Mouse (Mus musculus) heart, postnatal 14 days (tissue): ENCODE data around the gene Hist1h4f. TPM values are rescaled to one million over a fixed set of nuclear protein-coding genes. Genes with fewer than 3 reads are reported as not detected.
"Not testable (repeated sequence)": the region's sequence is repeated elsewhere in the genome, so short reads cannot be mapped to it uniquely, and the experiment has no call there.

ENCODE experiments used
- DNase-seq, 2 experiments: peaks; one replicate each; pipeline ENCODE4 v3.0.0; 2021 to 2022
- intact Hi-C: fragments of 180-260 bp; cut with DNase I; formaldehyde crosslinking; loops from one replicate; pipeline ENCODE4 v1.15.1; 2025
- total RNA-seq, 2 experiments: library from RNA; stranded (reverse); gene quantifications; 2 replicates each; pipeline ENCODE4 v1.2.3; 2021

Gene Hist1h4f
- total RNA-seq, 2 experiments from 2014 or later: 106 to 209 TPM

DNA sequence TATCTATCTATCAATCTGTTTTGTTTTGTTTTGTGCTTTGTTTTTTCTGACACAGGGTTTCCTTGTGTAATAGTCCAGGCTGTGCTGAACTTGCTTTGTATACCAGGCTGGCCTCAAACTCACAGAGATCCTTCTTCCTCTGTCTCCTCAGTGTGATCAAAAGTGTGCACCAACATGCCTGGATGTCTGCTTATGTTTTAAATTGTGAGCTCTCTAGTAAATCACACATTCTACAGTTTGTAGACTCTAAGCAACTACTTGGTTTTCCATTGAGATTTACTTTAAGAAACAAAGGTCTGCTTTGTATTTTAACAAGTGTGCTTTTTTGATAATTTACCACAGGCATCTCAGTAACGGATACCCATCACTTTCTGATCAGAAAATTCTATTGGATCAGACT lies 26.4 kb upstream of the Hist1h4f start:
- DNase-seq: no peak
- intact Hi-C loops: no loop called here

DNA sequence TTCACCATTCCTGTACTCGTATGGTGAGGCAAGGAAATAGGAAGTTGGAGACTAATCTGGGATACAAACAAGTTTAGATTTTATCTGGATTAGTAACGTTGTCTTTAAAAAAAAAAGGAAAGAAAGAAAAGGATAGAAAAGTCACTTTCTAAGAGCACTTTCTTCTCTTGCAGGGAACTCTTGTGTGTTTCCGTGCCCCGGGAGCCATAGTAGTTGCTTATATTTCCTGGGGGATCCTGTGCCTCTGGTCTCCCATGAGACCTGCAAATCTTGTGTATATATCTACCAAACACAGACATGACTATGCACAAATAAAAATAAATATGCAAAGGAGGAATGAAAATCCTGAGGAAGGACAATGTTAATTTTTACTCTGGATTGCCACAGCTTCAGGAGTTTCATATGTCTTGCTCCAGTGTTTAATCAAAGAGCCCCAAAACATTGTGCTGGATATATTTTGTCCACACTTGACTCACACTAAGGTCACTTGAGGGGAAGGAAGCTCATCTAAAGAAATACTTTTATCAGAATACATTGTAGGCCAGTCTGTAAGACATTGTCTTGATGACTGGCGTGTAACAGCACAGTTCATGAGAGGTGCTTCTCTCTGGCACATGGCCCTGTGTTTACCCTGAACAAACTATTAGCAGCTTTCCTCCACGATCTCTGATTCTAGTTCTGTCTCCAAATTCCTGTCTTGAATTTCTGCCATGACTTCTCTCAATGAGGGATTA lies 25.6 kb upstream of the Hist1h4f start:
- no peak for DNase-seq
- intact Hi-C loops: no loop called here

DNA sequence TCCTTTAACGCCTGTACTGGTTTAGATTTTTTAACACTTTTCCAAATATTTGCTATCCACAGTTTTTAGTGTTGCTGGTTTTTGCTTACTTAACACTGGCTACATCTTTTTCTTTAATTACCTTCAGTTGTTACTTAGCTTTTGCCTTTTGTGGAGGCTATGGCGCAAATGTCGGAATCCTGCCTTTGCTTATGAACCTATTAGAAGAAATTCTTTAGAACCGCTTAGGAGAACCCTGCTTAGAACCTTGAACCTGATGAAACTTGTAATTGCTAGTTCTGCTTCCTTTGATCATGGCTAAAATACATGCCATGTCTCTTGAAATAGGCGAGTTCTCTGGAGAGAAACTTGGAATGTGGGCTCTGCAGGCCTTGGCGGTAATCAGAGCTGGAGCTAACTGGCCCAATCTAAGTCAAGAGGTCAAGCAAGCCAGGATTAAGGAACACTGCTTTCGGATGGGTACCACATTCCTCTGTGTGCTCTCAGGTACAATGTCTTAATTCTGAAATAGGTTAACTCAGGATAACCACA lies 25.0 kb upstream of the Hist1h4f start:
- DNase-seq: no peak

DNA sequence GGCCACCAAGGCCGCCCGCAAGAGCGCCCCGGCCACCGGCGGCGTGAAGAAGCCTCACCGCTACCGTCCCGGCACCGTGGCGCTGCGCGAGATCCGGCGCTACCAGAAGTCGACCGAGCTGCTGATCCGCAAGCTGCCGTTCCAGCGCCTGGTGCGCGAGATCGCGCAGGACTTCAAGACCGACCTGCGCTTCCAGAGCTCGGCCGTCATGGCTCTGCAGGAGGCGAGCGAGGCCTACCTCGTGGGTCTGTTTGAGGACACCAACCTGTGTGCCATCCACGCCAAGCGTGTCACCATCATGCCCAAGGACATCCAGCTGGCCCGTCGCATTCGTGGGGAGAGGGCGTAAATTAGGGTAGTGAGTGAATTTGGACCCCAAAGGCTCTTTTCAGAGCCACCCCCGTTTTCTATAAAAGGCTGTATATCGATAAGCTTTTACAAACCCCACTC lies 24.4 kb upstream of the Hist1h4f start:
- DNase-seq, intact Hi-C loops: not testable (repeated sequence)

More for the DNA sequence above, 25.0 kb upstream of the Hist1h4f start:
- intact Hi-C loops: no loop called here

- intact Hi-C loops: no loop called here
- peak in 1 of 2 experiments; percentile 44 for DNase-seq
Observed at GRCm38 (mm10) chr13:23575271-23575851, 23.9 kb upstream of the Hist1h4f start, which contains the start of gene Hist1h3d. Gene Hist1h3d, plus strand, starts transcription at chr13:23575763.

- intact Hi-C loops: loop anchor here (5.0 kb wide), 1 partner anchor 1537 kb away; the partner anchor contains the start of genes Hist1h2ah and Hist1h2bk
- DNase-seq: not testable (repeated sequence)
Observed at GRCm38 (mm10) chr13:23574546-23575170, 23.2 kb upstream of the Hist1h4f start.

DNA sequence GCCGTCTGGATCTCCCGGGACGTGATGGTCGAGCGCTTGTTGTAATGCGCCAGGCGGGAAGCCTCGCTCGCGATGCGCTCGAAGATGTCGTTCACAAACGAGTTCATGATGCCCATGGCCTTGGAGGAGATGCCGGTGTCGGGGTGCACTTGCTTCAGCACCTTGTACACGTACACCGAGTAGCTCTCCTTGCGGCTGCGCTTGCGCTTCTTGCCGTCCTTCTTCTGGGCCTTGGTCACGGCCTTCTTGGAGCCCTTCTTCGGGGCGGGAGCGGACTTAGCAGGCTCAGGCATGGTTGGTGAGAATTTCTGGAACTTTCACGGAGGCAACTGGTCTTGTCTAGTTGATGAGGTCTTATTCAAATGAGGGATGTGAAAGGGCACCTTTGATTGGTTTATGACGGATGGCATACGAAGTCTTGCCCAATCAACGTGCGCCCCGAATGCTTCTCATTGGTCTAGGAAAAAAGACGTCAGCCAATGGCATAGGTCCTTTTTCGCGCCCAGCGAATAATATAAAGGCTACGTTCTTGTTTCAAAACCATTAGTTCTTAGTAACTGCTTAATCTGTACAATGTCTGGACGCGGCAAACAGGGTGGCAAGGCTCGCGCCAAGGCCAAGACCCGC lies 22.6 kb upstream of the Hist1h4f start, which contains the start of the genes Hist1h2bf and Hist1h2ad:
Gene Hist1h2bf (minus strand): TSS at position 299 of the 627 bp plus-strand sequence.
Gene Hist1h2ad (plus strand): TSS at position 484 of the 627 bp plus-strand sequence.
- intact Hi-C loops: loop anchor here (5.0 kb wide), 1 partner anchor 1537 kb away; the partner anchor contains the start of genes Hist1h2ah and Hist1h2bk
- DNase-seq: peak; percentile 77 to 85

DNA sequence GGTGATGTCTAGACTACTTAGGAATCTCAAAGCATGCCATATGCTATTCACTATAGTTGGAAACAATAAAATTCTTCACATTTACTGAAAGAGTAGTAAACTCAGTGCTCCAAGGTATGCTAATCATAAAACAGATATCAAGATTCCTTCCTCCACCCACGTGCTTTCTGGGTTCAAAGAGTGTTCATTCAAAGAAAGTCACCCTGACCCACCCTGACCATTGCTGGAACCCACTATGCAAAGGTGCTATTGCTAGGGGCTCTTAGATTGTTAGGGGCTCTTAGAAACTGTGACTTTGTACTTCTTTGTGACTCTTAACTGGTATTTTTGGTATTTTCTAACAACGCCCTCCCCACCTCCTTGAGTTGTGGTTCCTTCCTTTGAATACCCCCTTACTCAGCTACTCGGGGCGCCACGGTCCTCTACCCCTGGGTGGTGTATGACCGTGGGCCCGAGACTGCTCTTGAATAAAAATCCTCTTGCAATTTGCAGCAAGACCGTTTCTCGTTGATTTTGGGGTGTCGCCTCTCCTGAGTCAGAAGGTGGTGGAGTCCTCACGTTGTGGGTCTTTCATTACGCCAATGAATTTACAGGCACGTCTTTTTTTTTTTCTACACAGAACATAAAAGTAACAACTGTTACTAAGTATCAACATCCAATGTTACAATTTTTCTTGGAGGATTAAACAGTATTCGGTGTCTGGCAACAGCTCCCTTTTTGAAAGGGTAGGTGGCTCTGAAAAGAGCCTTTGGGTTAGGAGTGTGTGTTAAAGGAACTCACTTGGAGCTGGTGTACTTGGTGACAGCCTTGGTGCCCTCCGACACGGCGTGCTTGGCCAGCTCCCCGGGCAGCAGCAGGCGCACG lies 21.8 kb upstream of the Hist1h4f start:
- intact Hi-C loops: loop anchor here (5.0 kb wide), 1 partner anchor 1536 kb away; the partner anchor contains the start of genes Hist1h2ah and Hist1h2bk
- DNase-seq: not testable (repeated sequence)

DNA sequence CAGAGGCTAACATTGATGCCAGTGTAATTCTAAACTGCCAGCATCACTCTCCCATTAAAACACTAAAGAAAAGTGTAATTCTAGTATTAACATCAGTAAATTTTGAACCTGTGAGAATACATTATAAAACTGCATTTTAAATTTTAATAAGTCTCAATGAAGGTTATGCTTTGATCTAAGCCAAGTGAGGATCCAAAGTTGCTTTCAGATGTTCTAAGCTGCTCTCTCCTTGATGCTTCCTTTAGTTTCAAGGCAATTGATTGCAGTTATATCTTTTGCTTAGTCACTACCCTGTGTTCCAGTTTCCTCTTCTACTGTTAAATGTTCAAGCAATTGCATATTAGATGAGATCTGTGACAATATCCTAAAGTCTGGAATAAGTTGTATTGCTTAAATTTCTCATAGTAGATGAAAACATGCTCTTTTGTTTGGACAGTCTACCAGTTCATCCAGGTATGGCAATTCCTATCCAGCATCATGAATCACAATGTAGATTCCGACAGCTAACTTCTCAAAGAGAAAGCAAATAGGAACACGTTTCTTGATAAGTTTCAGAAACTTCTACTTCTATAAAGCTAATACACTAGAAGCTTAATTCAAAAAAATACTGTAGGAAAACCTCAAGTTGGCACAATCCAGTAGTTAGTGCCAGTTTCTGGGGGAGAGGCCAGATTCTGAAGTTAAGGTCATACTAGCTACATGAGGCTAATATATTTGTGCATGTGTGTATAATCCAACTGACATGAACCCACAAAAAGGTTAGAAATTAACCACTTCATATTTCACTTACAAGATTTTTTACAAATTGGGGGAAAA lies 21.0 kb upstream of the Hist1h4f start:
- DNase-seq: no peak
- intact Hi-C loops: loop anchor here (5.0 kb wide), 1 partner anchor 1535 kb away; the partner anchor contains the start of genes Hist1h2ah and Hist1h2bk

GRCm38 (mm10) chr13:23571504-23572217 lies 20.2 kb upstream of the Hist1h4f start:
- DNase-seq: not testable (repeated sequence)
- intact Hi-C loops: loop anchor here (5.0 kb wide), 1 partner anchor 1534 kb away; the partner anchor contains the start of genes Hist1h2ah and Hist1h2bk

- peak; percentile 51 to 55 for DNase-seq
- intact Hi-C loops: loop anchor here (5.0 kb wide), 1 partner anchor 1534 kb away; the partner anchor contains the start of genes Hist1h2ah and Hist1h2bk
Observed at GRCm38 (mm10) chr13:23571022-23571503, 19.6 kb upstream of the Hist1h4f start, which contains the start of the genes Hist1h2ae and Hist1h2bg. Gene Hist1h2ae, minus strand, starts transcription at chr13:23571220. Gene Hist1h2bg, plus strand, starts transcription at chr13:23571396.

DNA sequence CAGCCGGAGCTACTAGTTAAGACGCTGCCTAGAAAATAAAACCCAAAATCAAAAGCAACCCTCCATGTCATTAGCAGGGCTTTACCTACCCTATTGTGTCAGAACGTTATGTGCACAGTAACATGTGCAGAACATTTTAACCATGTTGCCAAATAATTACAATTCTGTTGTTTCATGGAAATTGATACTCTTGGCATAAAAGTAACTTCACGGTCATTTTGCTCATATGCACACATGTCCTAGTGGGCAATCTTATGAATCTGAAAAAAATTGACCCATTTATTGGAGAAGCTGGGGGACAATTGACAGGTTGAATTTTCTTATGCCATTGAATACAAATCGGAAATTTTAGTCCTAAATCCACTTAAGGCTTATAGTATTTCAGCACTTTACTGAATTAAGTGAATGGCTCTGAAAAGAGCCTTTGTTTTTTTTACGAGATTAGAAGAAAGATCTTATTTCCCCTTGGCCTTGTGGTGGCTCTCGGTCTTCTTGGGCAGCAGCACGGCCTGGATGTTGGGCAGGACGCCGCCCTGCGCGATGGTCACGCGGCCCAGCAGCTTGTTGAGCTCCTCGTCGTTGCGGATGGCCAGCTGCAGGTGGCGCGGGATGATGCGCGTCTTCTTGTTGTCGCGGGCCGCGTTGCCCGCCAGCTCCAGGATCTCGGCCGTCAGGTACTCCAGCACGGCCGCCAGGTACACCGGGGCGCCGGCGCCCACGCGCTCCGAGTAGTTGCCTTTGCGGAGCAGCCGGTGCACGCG lies 19.0 kb upstream of the Hist1h4f start:
- intact Hi-C loops: loop anchor here (5.0 kb wide), 1 partner anchor 1533 kb away; the partner anchor contains the start of genes Hist1h2ah and Hist1h2bk
- not testable (repeated sequence) for DNase-seq

- intact Hi-C loops: no loop called here
- no peak for DNase-seq
Observed at GRCm38 (mm10) chr13:23564482-23564881, 13.0 kb upstream of the Hist1h4f start.

GRCm38 (mm10) chr13:23562699-23563462 lies 11.4 kb upstream of the Hist1h4f start:
- DNase-seq: peak in 1 of 2 experiments; percentile 40
- intact Hi-C loops: no loop called here

DNA sequence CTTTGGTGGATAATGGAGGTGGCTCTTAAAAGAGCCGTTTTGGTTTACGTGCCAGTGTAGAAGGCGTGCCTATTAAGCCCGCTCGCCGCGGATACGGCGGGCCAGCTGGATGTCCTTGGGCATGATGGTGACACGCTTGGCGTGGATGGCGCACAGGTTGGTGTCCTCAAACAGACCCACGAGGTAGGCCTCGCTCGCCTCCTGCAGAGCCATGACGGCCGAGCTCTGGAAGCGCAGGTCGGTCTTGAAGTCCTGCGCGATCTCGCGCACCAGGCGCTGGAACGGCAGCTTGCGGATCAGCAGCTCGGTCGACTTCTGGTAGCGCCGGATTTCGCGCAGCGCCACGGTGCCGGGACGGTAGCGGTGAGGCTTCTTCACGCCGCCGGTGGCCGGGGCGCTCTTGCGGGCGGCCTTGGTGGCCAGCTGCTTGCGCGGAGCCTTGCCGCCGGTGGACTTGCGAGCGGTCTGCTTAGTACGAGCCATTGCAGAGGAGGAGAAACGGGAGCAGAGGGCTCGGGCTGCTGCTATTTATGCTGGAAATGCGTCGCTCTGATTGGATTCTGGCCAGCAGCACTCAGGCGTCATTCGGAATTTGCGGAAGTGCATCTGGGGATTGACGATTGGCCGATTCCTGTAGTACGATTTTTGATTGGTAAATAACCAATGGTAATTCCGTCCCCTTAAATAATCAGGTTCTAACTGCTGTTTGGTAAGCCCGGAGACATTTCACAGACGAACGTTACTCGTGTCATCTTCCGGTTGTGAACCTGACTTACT lies 10.6 kb upstream of the Hist1h4f start, which contains the start of gene Hist1h3e:
Gene Hist1h3e (minus strand): TSS at position 487 of the 777 bp plus-strand sequence.
- intact Hi-C loops: not testable (repeated sequence)
- DNase-seq: peak; percentile 89 to 94
